Mouse (Mus musculus): ENCODE results near the gene Smg8. TPM values are rescaled to one million over a fixed set of nuclear protein-coding genes. Genes with fewer than 3 reads are reported as not detected.
"Not testable (repeated sequence)": the region's sequence is repeated elsewhere in the genome, so short reads cannot be mapped to it uniquely, and the experiment has no call there.

The Smg8 gene
- polyA plus RNA-seq, 1 experiment from 2014 or later = 26.2 TPM

DNA sequence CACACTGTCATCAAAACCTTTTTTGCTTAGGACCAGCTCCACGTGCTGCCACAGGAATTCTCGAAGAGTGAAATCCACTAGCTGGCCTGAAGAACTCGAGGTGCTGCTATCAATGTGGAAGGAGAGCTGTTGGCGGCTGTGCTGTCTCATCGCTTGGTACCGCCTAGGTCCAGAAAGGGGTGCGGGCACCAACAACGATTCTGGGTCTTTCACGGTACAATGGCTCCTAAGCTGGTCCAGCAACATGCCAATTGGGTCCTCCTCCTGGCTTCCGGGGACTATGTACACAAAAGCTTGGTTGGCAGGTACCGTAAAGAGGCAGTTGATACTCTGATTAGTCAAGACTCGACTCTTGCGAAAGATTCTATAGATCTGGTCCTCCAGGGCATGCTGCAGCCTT is 1.1 kb downstream of the Smg8 start:
- no peaks in the 10 kb centered on the region for H3K9me3 ChIP-seq (replicated peaks)
- H3K4me3 ChIP-seq = peak overlapping the region; percentile 91
- H3K27ac ChIP-seq (replicated peaks) = no peak overlapping the region
- H3K36me3 ChIP-seq = peaks cover 58% of the 10 kb centered on the region
- WGBS = 91% methylated on average over 13 of the region's 13 CpGs
- H3K4me1 ChIP-seq = peaks cover 32% of the 10 kb centered on the region
- no peaks in the 10 kb centered on the region for H3K27me3 ChIP-seq (ENCODE audit: low read depth, poor library complexity, severe bottlenecking)
- DNase-seq (ENCODE audit: low spot score) = no peak

DNA sequence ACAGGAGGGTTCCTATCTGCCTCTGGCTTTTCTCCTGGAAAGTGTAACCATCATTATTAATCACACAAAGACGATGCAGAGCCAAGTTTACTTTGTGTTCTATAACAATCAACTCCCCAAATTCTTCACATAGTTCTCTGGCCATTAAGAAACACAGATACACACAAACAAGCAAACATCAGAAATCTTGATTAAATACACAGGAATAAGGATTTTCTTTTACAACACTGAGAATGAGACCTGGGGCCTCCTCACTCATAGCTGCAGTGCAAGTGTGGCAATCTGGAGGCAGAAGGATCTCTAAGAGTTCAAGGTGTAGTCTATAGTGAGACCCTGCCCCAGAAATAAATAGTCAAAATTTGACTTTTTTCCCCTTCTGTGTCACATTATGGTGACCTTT is 2.9 kb downstream of the Smg8 start:
- Histone ChIP-seq H3K4me1 (peaks cover 32% of the 10 kb centered on the region), H3K36me3 (peaks cover 64% of the 10 kb centered on the region), H3K9me3 (replicated peaks) (no peaks in the 10 kb centered on the region), H3K27ac (replicated peaks) (no peak overlapping the region), H3K4me3 (no peak overlapping the region), H3K27me3 (ENCODE audit: low read depth, poor library complexity, severe bottlenecking) (no peaks in the 10 kb centered on the region)
- no peak for DNase-seq (ENCODE audit: low spot score)
- WGBS = 88% methylated on average over 1 of the region's 1 CpGs

DNA sequence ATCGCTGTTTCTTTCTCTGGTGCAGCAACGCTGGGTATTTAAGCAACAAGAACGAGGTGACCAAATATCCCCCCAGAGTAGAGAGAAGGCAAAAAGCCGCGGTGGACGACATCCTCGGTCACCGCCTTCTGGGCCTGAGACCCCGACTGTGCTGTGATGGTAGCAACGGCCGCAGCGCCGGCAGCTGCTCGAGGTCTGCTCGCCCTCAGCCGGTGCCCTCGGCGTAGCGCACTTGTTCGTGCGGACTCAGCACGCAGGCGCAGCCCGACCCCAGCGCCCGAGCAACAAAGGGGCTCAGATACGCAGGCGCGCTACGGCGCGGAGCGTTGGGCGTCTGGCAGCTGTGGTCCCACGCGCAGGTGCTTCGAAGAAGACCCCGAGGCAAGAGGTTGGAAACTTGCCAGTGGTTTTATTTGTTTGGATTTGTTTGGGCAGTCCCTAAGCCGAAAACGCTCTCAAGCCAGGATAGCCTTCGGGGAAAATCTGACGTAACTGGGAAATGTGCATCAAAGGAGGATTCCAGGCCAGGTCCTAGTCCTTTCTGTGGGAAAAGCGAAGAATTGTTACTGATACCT is 12.6 kb downstream of the Smg8 start, which contains the start of gene Gdpd1:
Gene Gdpd1 (minus strand): TSS at position 197 of the 575 bp plus-strand sequence.
- Histone ChIP-seq H3K27me3 (ENCODE audit: low read depth, poor library complexity, severe bottlenecking) (no peaks in the 10 kb centered on the region), H3K9me3 (replicated peaks) (no peaks in the 10 kb centered on the region), H3K36me3 (peaks cover 30% of the 10 kb centered on the region), H3K4me1 (peaks cover 28% of the 10 kb centered on the region), H3K4me3 (peak within 1 kb of the TSS; percentile 68), H3K27ac (replicated peaks) (peak within 1 kb of the TSS; percentile 94)
- 2% methylated on average over 43 of the region's 43 CpGs for WGBS
- peak; percentile 95 for DNase-seq (ENCODE audit: low spot score)

DNA sequence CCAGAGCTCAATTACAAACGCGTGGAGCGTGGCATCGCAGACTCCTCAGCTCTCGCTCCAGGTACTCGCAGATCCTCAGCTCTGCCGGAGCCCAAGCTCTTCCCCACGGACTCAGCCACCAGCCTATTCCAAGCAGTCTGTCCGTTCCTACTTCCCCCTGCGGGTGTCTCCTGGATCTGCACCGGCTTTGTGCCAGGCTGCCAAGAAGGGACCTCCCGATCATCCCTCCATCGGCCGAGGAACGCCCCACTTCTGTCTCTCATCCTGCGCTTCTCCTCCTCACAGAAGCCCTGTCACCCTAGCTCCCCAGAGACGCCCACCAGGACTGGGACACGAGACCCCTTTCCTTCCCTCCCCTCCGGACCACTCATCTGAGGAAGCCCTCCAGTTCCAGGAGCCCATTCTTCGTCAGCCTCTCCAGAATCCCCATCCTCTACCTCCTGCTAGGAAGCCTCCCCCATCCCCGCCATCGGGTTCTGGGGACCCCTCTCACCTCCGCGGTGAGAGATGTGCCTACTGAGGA is 13.2 kb downstream of the Smg8 start:
- Histone ChIP-seq H3K4me1 (peaks cover 28% of the 10 kb centered on the region), H3K9me3 (replicated peaks) (no peaks in the 10 kb centered on the region), H3K27ac (replicated peaks) (peak overlapping the region; percentile 94), H3K36me3 (peaks cover 25% of the 10 kb centered on the region), H3K4me3 (peak overlapping the region; percentile 68), H3K27me3 (ENCODE audit: low read depth, poor library complexity, severe bottlenecking) (no peaks in the 10 kb centered on the region)
- WGBS = under 1% methylated on average over 24 of the region's 24 CpGs
- DNase-seq (ENCODE audit: low spot score) = peak; percentile 78

DNA sequence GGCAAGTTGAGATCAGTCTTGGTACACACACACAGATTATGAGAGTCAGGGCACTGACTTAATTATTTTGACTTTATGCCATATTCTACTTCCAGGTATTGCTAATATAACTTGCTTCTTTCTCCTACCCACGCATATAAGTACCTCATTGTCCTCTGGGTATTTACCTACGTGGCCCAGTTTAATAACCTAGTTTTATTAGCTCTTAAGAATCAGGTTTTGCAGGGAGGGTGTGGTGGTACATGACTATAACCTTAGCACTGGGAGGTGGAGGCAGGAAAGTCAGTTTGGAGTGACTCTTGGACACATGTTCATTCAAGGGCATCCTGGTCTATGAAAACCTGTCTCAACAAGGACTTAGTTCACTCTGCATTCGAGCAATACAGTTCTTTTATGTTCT is 24.5 kb downstream of the Smg8 start:
- no peak for DNase-seq (ENCODE audit: low spot score)
- Histone ChIP-seq H3K9me3 (replicated peaks) (no peaks in the 10 kb centered on the region), H3K4me3 (no peak overlapping the region), H3K36me3 (peaks cover 47% of the 10 kb centered on the region), H3K27me3 (ENCODE audit: low read depth, poor library complexity, severe bottlenecking) (no peaks in the 10 kb centered on the region), H3K27ac (replicated peaks) (no peak overlapping the region), H3K4me1 (0 out of 2 replicates have a peak, but pooled peaks cover 2% of the 10 kb centered on the region)
- 76% methylated on average over 3 of the region's 3 CpGs for WGBS

DNA sequence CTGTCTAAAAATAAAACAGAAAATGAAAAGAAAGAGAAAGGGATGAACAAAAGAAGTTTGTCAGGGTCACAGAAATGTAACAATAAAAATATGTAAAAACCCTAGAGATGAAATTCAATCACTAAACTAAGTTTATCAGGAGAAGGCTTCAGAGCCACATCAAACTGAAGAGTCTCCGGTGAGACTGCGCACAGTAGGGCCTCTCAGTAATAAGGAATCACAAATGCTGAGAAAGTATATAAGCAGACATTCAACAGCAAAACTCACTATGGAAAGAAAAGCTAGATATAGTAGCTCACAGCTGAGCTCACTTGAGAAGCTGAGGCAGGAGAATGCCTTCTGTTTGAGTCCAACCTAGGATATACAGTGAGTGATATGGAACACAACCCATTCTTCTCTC is 26.2 kb downstream of the Smg8 start:
- peaks cover 64% of the 10 kb centered on the region for H3K36me3 ChIP-seq

DNA sequence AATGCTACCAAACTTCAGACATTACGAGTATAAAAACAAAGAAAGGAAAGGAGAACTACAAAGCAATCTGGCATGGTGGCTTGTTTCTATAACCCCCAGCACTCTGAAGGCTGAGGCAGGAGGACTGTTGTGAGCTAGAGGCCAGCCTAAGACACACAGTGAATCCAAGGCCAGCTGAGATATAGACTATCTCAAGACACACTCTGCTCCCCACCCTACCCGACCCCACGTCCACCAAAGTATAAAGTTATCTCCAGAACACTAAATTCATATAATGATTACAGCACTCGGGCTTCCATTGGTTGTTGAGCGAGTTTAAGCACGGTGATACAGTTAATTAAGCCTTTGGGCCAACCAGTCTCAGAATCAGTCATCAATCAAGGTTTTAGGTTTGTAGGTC is 30.3 kb downstream of the Smg8 start:
- H3K4me1 ChIP-seq = no peaks in the 10 kb centered on the region
- no peak overlapping the region for H3K4me3 ChIP-seq
- H3K36me3 ChIP-seq = peaks cover 73% of the 10 kb centered on the region
- no peaks in the 10 kb centered on the region for H3K9me3 ChIP-seq (replicated peaks)
- 90% methylated on average over 6 of the region's 6 CpGs for WGBS
- no peak for DNase-seq (ENCODE audit: low spot score)
- H3K27me3 ChIP-seq (ENCODE audit: low read depth, poor library complexity, severe bottlenecking) = no peaks in the 10 kb centered on the region
- no peak overlapping the region for H3K27ac ChIP-seq (replicated peaks)

More for the DNA sequence above, 26.2 kb downstream of the Smg8 start:
- 95% methylated on average over 2 of the region's 2 CpGs for WGBS
- Histone ChIP-seq H3K27me3 (ENCODE audit: low read depth, poor library complexity, severe bottlenecking) (no peaks in the 10 kb centered on the region), H3K4me3 (no peak overlapping the region), H3K9me3 (replicated peaks) (no peaks in the 10 kb centered on the region), H3K4me1 (0 out of 2 replicates have a peak, but pooled peaks cover 2% of the 10 kb centered on the region), H3K27ac (replicated peaks) (no peak overlapping the region)
- no peak for DNase-seq (ENCODE audit: low spot score)

DNA sequence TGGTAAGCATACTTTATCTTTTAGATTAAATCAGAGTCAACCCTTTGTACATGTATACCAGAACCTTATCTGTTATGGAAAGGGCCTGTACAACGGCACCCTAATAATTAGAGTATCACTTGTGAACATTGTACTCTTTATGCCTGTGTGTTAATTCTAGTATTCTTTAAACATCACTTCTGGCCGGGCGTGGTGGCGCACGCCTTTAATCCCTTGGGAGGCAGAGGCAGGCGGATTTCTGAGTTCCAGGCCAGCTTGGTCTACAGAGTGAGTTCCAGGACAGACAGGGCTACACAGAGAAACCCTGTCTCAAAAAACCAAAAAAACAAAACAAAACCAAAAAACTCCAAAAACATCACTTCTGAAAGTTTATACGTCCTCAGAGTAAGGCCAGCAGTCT is 37.7 kb downstream of the Smg8 start:
- DNase-seq (ENCODE audit: low spot score); H3K9me3 ChIP-seq (replicated peaks): not testable (repeated sequence)
- 95% methylated on average over 7 of the region's 7 CpGs for whole genome bisulfite sequencing

DNA sequence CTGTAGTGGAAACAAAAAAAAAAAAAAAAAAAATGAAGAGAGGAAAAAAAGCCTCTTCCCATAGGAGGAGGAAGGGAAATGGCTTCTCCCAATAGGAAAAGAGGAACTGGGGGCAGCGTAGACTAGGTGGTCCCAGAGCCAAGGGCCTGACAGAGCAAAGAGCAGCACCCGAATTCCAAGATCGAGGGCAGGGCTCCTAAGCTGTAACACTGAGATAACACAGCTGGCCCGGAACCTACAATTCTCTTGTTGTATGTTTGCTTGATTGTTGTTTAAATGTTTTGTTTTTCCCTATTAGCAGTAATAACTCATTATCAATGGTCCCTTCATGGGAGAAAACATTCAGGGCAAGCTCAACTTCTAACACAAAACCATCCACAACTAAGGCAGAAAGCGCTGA is 39.6 kb downstream of the Smg8 start:
- DNase-seq (ENCODE audit: low spot score) = no peak
- 91% methylated on average over 5 of the region's 5 CpGs for WGBS
- peaks cover 86% of the 10 kb centered on the region for H3K36me3 ChIP-seq

More for the DNA sequence above, 37.7 kb downstream of the Smg8 start:
- not testable (repeated sequence) for H3K27me3 ChIP-seq (ENCODE audit: low read depth, poor library complexity, severe bottlenecking); H3K27ac ChIP-seq (replicated peaks); H3K4me3 ChIP-seq; H3K4me1 ChIP-seq
- peaks cover 85% of the 10 kb centered on the region for H3K36me3 ChIP-seq

DNA sequence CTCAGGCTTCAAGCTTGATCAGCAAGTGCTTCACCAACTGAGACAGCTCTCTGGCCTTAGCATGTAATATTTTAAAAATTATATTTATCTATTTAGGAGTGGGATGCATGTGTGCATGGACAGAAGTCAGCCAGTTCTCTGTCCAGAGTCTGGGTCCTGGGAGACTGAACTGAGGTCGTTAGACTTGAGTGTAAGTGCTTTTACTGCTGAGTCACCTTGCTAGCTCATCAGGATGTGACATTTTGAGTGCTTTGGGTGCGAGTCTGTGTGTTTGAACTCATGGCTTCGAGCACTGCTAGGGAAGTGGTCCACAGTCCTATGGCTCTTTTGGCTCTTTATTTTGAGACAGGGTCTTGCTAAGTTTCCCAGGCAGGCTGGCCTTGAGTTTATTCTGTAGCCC is 43.5 kb downstream of the Smg8 start:
- Histone ChIP-seq H3K36me3 (peaks cover 92% of the 10 kb centered on the region), H3K4me3 (no peak overlapping the region), H3K27me3 (ENCODE audit: low read depth, poor library complexity, severe bottlenecking) (no peaks in the 10 kb centered on the region), H3K9me3 (replicated peaks) (no peaks in the 10 kb centered on the region), H3K27ac (replicated peaks) (no peak overlapping the region), H3K4me1 (no peaks in the 10 kb centered on the region)
- no peak for DNase-seq (ENCODE audit: low spot score)
- 89% methylated on average over 3 of the region's 3 CpGs for WGBS

More for the DNA sequence above, 39.6 kb downstream of the Smg8 start:
- Histone ChIP-seq H3K4me3 (no peak overlapping the region), H3K27ac (replicated peaks) (no peak overlapping the region), H3K27me3 (ENCODE audit: low read depth, poor library complexity, severe bottlenecking) (no peaks in the 10 kb centered on the region), H3K9me3 (replicated peaks) (no peaks in the 10 kb centered on the region), H3K4me1 (no peaks in the 10 kb centered on the region)

DNA sequence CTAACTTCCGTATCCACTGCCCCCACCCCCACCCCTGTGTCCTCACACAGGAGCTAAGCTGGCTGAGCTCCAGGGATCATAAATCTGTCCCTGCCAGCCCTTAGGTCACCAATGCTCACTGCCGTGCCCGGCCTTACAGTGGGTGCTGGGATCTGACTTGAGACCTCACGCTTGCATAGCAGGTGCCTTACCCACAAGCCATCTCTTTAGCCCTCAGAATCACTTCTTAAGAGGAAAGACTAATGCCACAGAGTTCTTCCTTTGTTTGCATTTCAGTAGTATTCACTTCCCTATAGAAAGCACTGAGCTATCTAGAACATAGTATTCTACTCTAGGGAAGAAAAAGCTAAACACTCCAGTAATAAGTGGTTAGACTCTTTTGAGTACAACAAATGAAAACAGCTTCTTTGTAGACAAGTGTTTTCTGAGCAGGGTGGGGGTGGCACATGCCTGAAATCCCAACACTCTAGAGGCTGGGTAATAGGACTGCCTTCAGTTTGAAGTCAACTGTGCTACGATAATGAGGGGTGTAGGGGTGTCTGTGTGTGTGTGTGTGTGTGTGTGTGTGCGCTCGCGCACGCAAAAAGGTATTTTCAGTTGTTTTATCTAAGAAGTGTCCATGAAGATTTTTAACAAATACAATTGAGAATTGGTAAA is 47.1 kb downstream of the Smg8 start:
- 91% methylated on average over 9 of the region's 9 CpGs for WGBS
- peaks cover 94% of the 10 kb centered on the region for H3K36me3 ChIP-seq

DNA sequence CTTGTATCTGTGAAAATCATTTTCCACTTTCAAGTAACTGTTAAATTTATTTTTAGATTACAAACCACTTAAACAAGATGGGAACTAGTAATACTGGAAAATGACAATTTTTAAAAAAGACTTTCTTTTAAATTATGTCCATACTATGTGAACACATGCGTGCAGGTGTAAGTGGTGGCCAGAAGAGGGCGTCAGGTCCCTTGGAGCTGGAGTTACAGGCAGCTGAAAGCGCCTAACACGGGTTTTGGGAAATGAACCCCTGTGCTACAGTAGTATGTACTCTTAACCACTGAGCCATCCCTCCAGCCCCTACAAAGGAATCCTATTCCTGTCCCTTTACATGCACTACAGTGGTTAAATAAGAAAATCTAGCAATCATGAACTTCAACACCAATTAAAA is 50.4 kb downstream of the Smg8 start:
- Histone ChIP-seq H3K4me1 (no peaks in the 10 kb centered on the region), H3K27me3 (ENCODE audit: low read depth, poor library complexity, severe bottlenecking) (no peaks in the 10 kb centered on the region), H3K4me3 (no peak overlapping the region), H3K36me3 (peaks cover 81% of the 10 kb centered on the region), H3K27ac (replicated peaks) (no peak overlapping the region), H3K9me3 (replicated peaks) (no peaks in the 10 kb centered on the region)
- 73% methylated on average over 4 of the region's 4 CpGs for WGBS
- DNase-seq (ENCODE audit: low spot score) = no peak

More for the DNA sequence above, 47.1 kb downstream of the Smg8 start:
- no peak overlapping the region for H3K27ac ChIP-seq (replicated peaks)
- H3K27me3 ChIP-seq (ENCODE audit: low read depth, poor library complexity, severe bottlenecking) = no peaks in the 10 kb centered on the region
- no peaks in the 10 kb centered on the region for H3K4me1 ChIP-seq
- DNase-seq (ENCODE audit: low spot score) = no peak
- no peak overlapping the region for H3K4me3 ChIP-seq
- no peaks in the 10 kb centered on the region for H3K9me3 ChIP-seq (replicated peaks)

DNA sequence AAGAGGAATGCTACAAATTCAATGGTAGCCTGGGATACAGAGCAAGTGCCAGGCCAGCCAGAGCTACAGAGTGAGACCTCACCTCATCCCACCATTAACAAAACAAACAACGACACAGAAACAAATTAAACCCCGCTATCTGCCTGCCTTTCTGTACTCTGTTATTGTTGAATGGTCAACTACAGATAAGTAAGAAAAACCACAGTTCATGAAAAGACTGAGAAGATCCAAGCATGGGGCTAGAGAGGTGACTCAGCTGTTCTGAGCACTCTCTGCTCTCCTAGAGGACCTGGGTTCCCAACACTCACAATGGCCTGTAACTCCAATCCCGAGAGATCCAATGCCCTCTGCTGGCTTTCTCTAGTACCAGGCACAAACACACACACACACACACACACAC is 58.4 kb downstream of the Smg8 start:
- no peaks in the 10 kb centered on the region for H3K4me1 ChIP-seq
- WGBS = 87% methylated on average over 3 of the region's 3 CpGs
- H3K27ac ChIP-seq (replicated peaks) = no peak overlapping the region
- H3K4me3 ChIP-seq = no peak overlapping the region
- H3K36me3 ChIP-seq = peaks cover 7% of the 10 kb centered on the region
- DNase-seq (ENCODE audit: low spot score) = no peak
- no peaks in the 10 kb centered on the region for H3K27me3 ChIP-seq (ENCODE audit: low read depth, poor library complexity, severe bottlenecking)
- H3K9me3 ChIP-seq (replicated peaks) = no peaks in the 10 kb centered on the region

All from midbrain, embryonic 10.5 days (tissue).